Mouse (Mus musculus) adipocyte (in vitro differentiated cells): ENCODE measurements around the gene Ptma.
A peak's percentile ranks its signal among the peaks of the same experiment; 100 is the strongest.
"Not testable (repeated sequence)": the region's sequence is repeated elsewhere in the genome, so short reads cannot be mapped to it uniquely, and the experiment has no call there.

ENCODE experiments used
- DNase-seq: peaks from one replicate; pipeline ENCODE4 v3.0.0-alpha.2; 2016; ENCODE audit warnings: low spot score

Ptma gene

GRCm38 (mm10) chr1:86496340-86496739 is 30.2 kb upstream of the Ptma start:
- no peak for DNase-seq

- no peak for DNase-seq
These were observed 29.2 kb upstream of the Ptma start for GRCm38 (mm10) chr1:86497361-86497760.

- no peak for DNase-seq
These were observed 28.5 kb upstream of the Ptma start for GRCm38 (mm10) chr1:86497986-86498385.

DNA sequence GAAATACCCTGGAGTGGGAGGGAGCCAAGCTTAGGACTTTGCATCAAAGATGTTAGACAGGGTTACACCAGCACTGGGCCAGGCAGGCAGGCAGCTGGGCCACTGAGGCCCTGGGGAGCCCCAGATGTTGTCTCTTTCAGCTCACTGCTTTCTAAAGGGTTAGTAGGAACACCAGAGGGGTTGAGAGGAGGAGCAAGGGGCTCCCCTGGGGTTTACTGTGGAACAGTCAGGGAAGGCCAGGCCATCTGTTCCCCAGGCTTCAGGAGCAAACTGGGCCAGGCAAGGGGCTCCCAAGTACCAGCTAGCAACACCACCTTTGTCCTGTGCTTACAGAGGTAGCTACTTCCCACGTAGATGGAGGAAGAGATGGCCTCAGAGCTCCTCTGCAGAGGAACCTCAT is 27.9 kb upstream of the Ptma start:
- DNase-seq = peak; percentile 47

DNA sequence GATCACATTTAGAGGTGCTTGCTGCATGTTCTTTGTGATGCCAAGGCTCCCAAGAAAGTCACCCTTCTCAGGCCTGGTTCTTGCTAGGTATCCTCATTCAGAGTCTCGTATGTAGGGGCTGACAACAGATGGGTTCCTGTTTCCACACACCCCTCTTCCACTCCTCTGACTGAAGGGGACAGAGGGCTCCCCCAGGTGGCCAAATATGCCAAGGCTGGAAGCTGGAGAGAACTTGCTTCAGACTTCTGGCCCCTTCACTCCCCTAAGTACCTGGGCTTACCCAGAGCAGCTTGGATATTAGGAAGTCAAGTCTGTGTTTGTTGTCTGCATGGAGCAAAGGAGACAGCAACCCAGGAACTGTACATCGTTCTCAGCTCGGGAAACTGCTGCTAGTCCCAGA is 26.6 kb upstream of the Ptma start:
- peak; percentile 64 for DNase-seq

GRCm38 (mm10) chr1:86500681-86501080 is 25.8 kb upstream of the Ptma start:
- DNase-seq = no peak

- DNase-seq = peak; percentile 60
These were observed 25.4 kb upstream of the Ptma start for GRCm38 (mm10) chr1:86501114-86501532.

DNA sequence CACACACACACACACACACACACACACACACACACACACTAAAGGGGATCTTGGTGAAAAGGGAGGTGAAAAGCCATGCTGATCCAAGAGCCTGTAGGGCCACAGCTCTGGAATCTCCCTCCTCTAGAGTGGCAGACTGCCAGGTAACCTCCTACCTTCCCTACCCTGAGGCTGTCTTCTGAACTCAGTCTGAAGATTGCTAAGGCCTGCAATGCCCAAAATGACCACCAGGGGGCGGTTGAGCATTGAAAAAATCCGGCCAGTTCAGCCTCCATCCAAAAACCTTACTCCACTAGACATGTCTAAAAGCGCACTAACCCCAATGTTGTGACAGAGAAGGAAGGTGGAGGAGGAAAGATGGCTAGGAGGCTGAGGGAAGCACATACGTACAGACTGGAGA is 25.0 kb upstream of the Ptma start:
- DNase-seq = peak; percentile 97

DNA sequence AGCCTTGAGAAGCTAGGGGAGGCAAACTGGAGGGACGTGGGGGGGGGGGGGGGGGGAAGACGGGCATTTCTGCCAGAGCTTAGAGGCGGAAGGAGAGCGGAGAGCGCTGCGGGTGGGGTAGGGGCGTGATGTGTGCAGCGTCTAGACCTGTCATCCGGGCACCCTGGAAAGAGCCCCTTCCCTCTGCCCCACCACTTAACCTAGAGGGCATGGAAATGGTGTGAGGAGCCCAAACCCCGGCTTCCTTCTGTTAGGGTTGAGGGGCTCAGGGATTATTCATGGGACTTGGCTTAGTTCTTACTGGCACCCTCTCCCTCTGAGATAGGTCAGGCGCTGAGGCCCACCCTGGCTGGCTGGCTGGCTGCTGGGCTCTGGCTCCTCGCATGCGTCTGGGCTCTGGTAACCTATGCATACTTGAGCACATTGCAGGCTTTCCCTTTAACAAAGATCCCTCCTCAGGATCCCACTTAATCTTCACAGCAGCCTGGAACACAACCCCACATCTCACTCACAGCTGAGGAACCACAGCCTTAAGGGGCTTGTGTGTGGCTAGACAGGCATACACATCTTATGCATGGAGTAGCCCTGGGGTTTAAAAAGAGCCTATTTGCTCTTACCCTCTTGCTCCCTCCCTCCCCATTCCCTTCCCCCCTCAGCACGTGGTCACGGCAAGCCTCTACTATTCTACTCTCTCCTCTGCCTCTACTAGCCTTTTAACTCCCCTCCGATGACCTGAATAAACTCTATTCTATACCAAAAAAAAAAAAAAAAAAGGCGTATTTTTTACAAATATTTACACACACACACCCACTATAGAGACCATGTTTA is 24.1 kb upstream of the Ptma start:
- DNase-seq = no peak

DNA sequence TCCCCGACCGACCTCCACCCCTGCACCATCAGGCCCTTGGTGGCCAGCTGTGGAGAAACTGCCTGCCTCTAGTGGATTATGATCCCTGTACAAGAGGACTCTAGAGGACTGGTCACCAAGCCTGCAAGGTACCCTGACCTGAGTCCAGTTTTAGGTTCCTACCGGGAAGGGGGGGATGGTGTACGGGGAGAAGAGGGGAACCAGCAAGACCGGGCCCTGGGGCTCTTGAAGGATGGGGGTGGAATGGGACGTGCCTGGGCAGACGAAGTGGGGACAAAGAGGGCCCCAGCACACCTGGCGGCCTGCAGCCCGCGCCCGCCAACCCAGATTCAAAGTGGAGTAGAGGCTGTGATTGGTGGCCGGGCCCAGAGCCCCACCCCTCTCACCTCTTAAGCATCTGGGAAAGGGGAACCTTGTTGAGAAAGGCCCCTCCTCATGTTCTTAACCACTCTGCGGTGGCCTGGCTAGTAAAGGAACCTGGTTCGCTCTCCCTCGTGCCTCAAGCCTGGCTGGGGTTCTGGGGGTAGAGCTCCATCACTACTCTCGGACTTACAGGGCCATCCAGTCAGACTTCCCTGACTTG is 23.3 kb upstream of the Ptma start:
- DNase-seq = no peak

GRCm38 (mm10) chr1:86503906-86504696 is 22.4 kb upstream of the Ptma start:
- peak; percentile 88 for DNase-seq

GRCm38 (mm10) chr1:86504697-86505421 is 21.7 kb upstream of the Ptma start:
- DNase-seq = no peak

DNA sequence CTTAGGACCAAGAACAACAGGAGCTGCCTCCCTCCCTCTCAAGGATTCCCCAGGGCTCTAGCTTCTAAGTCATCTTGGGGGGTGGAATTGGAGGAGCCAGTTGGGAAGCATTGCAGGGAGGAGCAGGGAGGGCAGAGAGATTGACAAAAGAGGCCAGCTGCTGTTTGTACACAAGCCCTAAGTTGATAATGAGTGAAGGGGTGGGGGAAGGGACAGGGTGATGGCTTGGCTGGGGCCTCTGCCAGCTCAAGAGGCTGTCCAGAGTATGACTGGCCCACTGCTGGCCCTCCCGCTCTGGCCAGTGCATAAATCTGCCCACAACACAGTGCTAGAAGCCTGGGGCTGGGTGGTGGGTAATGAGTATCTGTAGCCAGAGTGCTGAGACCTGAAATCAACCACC is 21.1 kb upstream of the Ptma start:
- DNase-seq = peak; percentile 70

DNA sequence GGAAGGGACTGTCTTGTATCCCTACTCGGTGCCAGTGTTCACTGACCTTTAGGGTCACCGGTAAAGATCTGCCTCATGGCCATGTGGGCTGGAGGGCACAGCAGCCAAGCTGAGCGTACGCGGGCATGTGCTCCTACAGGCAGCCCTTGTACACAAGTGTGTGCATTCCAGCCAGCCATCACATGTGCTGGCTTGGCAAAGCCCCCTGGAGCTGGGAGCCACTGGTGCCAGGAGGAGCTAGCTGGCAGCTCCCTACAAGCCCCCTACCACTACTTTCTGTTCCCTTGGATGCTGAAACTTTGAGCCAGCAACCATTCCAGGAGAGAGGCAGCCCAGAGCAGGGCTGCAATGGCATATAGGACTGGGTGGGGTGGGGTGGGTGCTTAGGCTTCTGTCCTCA is 20.1 kb upstream of the Ptma start:
- DNase-seq = no peak

DNA sequence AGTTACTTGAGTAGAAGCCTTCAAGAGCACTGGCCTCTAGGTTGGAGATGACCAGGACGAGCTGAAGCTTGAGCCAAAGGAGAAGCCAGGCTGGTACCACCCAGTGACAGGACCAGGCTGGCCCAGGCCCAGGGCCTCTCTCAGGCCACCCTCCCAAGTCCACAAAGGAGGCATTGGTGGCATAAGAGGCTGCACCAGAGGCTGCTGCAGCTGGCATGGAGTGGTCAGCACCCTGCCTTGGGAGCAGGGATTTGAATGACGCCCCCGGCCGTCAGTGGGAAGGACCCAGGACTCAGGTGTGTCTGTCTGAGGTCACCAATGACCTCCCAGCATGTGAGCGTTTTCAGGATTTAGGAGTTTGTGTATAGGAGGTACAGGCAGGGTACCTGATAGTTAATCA is 18.7 kb upstream of the Ptma start:
- no peak for DNase-seq

- peak; percentile 85 for DNase-seq
These were observed 17.1 kb upstream of the Ptma start for GRCm38 (mm10) chr1:86509410-86509809.

DNA sequence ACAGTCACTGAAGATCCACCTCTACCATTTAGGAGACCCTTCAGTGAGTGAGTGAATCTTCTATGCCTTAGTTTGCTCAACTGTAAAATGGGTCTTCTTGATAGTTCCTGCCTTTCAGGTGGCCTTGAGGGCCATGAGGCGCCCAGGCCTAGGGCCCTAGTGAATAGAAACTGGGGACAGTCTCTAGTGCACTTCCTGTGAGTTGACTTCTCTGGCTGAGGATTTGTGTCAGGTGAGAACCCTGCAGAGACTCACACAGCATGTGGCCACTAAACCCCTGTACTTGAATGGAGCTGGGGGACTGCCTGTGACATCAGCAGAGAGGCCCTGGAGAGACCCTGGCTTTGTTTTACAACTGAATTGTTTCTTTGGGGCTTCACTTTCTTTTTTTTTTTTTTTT is 16.3 kb upstream of the Ptma start:
- DNase-seq = no peak

GRCm38 (mm10) chr1:86510676-86511441 is 15.7 kb upstream of the Ptma start:
- DNase-seq = no peak

DNA sequence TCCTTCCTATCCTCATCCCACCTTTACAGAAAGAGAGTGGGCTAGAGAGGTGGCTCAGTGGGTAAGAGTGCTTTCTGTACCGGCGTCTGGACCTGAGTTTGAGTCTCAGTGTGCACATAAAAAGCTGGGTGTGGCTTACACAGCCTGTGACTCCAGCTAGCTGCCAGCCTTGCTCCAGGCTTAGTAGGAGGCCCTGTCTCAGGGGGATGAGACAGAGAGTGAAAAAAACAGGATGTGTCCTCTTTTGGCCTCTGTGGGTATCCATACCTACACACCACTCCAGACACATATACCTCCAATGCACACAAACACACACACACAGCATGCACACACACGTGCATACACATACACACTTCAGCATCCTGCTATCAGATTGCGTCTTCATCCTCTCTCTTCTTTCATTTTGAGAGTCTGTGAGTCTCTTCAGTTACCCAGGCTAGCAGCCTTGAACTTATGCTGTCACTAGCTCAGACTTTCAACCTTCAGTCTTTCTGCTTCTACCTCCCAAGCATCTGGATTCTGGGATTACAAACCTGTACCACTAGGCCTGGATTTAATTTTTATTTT is 14.3 kb upstream of the Ptma start:
- DNase-seq = no peak

DNA sequence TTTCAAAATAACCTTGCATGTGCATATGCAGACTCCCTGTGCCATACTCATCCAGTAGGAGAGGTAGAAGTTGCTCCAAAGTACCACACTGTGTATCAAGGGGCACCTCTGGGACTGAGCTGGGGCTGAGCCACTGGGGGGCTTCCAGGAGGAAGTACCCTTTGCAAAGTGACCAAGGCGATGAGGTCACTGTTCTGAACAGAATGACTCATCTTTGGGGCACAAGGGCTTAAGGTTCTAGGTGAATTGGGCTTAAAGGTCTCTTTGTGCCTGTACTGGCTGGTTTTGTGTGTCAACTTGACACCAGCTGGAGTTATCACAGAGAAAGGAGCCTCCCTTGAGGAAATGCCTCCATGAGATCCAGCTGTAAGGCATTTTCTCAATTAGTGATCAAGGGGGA is 13.5 kb upstream of the Ptma start:
- DNase-seq = not testable (repeated sequence)

DNA sequence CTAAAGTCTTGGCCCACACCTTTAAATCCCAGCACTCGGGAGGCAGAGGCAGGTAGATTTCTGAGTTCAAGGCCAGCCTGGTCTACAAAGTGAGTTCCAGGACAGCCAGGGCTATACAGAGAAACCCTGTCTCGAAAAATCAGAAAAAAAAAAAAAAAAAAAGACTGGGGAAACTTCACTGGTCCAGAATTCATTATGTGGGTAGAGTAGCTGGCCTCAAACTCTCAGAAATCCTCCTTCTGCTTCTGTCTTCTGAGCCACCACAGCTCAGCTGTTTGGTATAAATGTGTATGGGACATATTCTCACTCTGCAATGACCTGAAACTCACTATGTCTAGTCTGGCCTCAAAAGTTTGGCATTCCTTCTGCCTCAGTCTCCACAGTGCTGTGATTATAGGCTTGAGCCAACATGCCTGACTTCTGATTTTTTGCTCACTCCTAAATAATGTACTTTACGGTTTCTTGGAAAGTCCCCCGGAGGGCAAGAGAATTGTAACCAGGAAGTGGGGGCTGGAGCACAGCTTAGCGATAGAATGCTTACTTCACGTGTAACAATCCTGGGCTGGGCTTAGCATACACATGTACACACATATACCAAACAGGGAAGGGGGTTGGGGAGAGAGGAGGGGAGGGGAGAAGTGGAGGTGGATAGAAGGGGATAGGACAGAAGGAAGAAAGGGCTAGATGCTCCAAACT is 10.7 kb upstream of the Ptma start:
- DNase-seq = no peak
